Mouse (Mus musculus) lung, embryonic 14.5 days (tissue): ENCODE results near the gene Lcp1. TPM values are rescaled to one million over a fixed set of nuclear protein-coding genes. Genes with fewer than 3 reads are reported as not detected.

Experiments used
- ATAC-seq: fragments of 200-750 bp; cut with Nextera tagmentation; 2 replicates; pipeline ENCODE4 v1.8.0; 2017; ENCODE audit warnings: mild to moderate bottlenecking, moderate TSS enrichment, moderate library complexity; ENCODE audit not compliant: insufficient read depth
- DNase-seq: peaks from one replicate; pipeline ENCODE4 v3.0.0-alpha.2; 2015
- H3K27ac ChIP-seq: fragments of 300-500 bp; sonication (generic); 2 replicates; pipeline ENCODE4 v1.5.1; 2014; ENCODE audit warnings: low read depth, mild to moderate bottlenecking, moderate library complexity
- H3K27me3 ChIP-seq: fragments of 300-500 bp; sonication (generic); 2 replicates; pipeline ENCODE4 v1.6.1; 2014; ENCODE audit warnings: low read length, control low read depth; ENCODE audit not compliant: insufficient read depth
- H3K36me3 ChIP-seq: fragments of 300-500 bp; sonication (generic); 2 replicates; pipeline ENCODE4 v1.6.1; 2014; ENCODE audit warnings: control low read depth; ENCODE audit not compliant: insufficient read depth
- H3K4me1 ChIP-seq: fragments of 300-500 bp; sonication (generic); 2 replicates; pipeline ENCODE4 v1.6.1; 2014; ENCODE audit warnings: antibody characterized with exemption, control low read depth; ENCODE audit not compliant: insufficient read depth
- H3K4me2 ChIP-seq: fragments of 300-500 bp; sonication (generic); 2 replicates; pipeline ENCODE4 v1.6.1; 2014; ENCODE audit warnings: mild to moderate bottlenecking
- H3K4me3 ChIP-seq: fragments of 300-500 bp; sonication (generic); 2 replicates; pipeline ENCODE4 v1.5.1; 2014; ENCODE audit warnings: low read depth, low read length
- H3K9ac ChIP-seq: fragments of 300-500 bp; sonication (generic); 2 replicates; pipeline ENCODE4 v1.6.1; 2014
- H3K9me3 ChIP-seq: fragments of 300-500 bp; sonication (generic); 2 replicates; pipeline ENCODE4 v1.6.1; 2016; ENCODE audit warnings: low read depth, low read length, control low read depth
- CTCF ChIP-seq: IDR thresholded peaks from 2 replicates; pipeline ENCODE4 v1.5.1; 2016; ENCODE audit warnings: antibody characterized with exemption, low read depth
- WGBS: fragments of 180-500 bp; shearing (Covaris S2); extraction: QIAGEN DNeasy Blood & Tissue Kit; methylation state at CpG from one replicate; pipeline ENCODE4 v1.1.7; 2014; 5-methylcytosine and 5-hydroxymethylcytosine counted together
- polyA plus RNA-seq: library from polyadenylated mRNA; unstranded; fragments of >200 nt; fragmentation: Nextera tagmentation; extraction: Ambion mirVana; gene quantifications from 2 replicates; pipeline ENCODE4 v1.2.1, GENCODE M21; 2014

Lcp1 gene
- polyA plus RNA-seq, 1 experiment from 2014 or later = 49.7 TPM

GRCm38 (mm10) chr14:75205363-75206051, 74.6 kb downstream of the Lcp1 start:
- no peak for TF ChIP-seq CTCF
- ATAC-seq (no peak), DNase-seq (no peak)
- no peaks in the 10 kb centered on the region for H3K36me3 ChIP-seq
- WGBS = 82% methylated on average over 6 of the region's 6 CpGs
- no peak overlapping the region for H3K4me3 ChIP-seq
- H3K9me3 ChIP-seq = 0 out of 2 replicates have a peak, but pooled peaks cover 2% of the 10 kb centered on the region
- no peak overlapping the region for H3K27ac ChIP-seq
- H3K4me2 ChIP-seq = no peak overlapping the region
- no peaks in the 10 kb centered on the region for H3K27me3 ChIP-seq
- no peaks in the 10 kb centered on the region for H3K4me1 ChIP-seq
- H3K9ac ChIP-seq = no peak overlapping the region

- no peak for TF ChIP-seq CTCF
- WGBS = 95% methylated on average over 4 of the region's 4 CpGs
- 0 out of 2 replicates have a peak, but pooled peaks cover 2% of the 10 kb centered on the region for H3K9me3 ChIP-seq
- H3K9ac ChIP-seq = no peak overlapping the region
- H3K36me3 ChIP-seq = no peaks in the 10 kb centered on the region
- no peak overlapping the region for H3K4me3 ChIP-seq
- no peak for ATAC-seq
- no peak overlapping the region for H3K27ac ChIP-seq
- no peak overlapping the region for H3K4me2 ChIP-seq
- no peaks in the 10 kb centered on the region for H3K4me1 ChIP-seq
- DNase-seq = no peak
- H3K27me3 ChIP-seq = no peaks in the 10 kb centered on the region
Observed at GRCm38 (mm10) chr14:75206307-75206706, 75.4 kb downstream of the Lcp1 start.

GRCm38 (mm10) chr14:75208572-75209151, 77.8 kb downstream of the Lcp1 start:
- no peak overlapping the region for H3K27ac ChIP-seq
- H3K4me1 ChIP-seq = no peaks in the 10 kb centered on the region
- H3K36me3 ChIP-seq = no peaks in the 10 kb centered on the region
- H3K9me3 ChIP-seq = no peaks in the 10 kb centered on the region
- H3K4me2 ChIP-seq = no peak overlapping the region
- WGBS = 65% methylated on average over 6 of the region's 6 CpGs
- H3K27me3 ChIP-seq = no peaks in the 10 kb centered on the region
- no peak overlapping the region for H3K9ac ChIP-seq
- no peak overlapping the region for H3K4me3 ChIP-seq
- ATAC-seq (no peak), DNase-seq (no peak)
- no peak for TF ChIP-seq CTCF

DNA sequence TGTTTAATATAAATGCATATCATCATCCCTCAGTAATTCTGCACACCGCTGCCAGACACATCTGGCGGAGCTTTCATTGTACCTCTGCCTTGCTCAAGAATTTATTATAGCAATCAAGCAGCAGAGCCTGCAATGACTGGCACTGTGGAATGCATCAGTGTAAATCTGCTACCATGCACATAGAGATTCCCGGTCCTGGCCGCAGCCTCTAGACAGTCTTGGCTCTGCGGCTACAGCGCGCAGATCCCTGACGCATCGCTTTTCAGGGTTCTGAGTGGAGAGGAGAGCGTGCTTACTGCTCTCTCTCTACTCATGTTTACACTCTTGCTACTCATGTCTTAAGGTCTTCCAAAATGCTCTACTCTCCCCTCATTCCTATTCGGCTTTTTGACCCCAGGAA, 82.9 kb downstream of the Lcp1 start:
- H3K4me2 ChIP-seq = no peak overlapping the region
- no peak overlapping the region for H3K4me3 ChIP-seq
- DNase-seq = no peak
- H3K27ac ChIP-seq = no peak overlapping the region
- WGBS = 73% methylated on average over 11 of the region's 11 CpGs
- H3K27me3 ChIP-seq = no peaks in the 10 kb centered on the region
- no peaks in the 10 kb centered on the region for H3K9me3 ChIP-seq
- no peak overlapping the region for H3K9ac ChIP-seq
- H3K4me1 ChIP-seq = no peaks in the 10 kb centered on the region
- no peak for TF ChIP-seq CTCF
- H3K36me3 ChIP-seq = no peaks in the 10 kb centered on the region
- no peak for ATAC-seq

DNA sequence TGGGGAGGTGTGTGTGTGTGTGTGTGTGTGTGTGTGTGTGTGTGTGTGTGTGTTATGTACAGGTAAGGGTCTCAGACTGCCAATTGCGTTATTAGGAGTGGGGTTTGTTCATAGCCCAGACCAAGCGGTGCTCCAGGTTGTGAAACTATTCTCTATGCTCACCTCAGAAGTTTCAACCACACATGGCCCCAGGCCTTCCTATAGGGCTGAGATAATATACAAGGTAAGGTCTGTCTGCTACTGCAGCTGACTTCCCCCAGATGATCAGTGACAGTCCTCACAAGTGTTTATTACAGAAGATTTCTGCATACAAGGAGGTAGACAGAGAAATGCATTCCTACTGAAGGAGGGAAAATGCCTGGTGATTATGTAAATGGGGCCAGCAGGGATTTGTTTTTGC, 87.9 kb downstream of the Lcp1 start:
- H3K9ac ChIP-seq = no peak overlapping the region
- H3K4me3 ChIP-seq = no peak overlapping the region
- no peak overlapping the region for H3K27ac ChIP-seq
- DNase-seq (no peak), ATAC-seq (no peak)
- H3K4me2 ChIP-seq = no peak overlapping the region
- H3K27me3 ChIP-seq = no peaks in the 10 kb centered on the region
- H3K4me1 ChIP-seq = no peaks in the 10 kb centered on the region
- no peaks in the 10 kb centered on the region for H3K36me3 ChIP-seq
- no peaks in the 10 kb centered on the region for H3K9me3 ChIP-seq
- no peak for TF ChIP-seq CTCF
- 92% methylated on average over 2 of the region's 2 CpGs for WGBS

DNA sequence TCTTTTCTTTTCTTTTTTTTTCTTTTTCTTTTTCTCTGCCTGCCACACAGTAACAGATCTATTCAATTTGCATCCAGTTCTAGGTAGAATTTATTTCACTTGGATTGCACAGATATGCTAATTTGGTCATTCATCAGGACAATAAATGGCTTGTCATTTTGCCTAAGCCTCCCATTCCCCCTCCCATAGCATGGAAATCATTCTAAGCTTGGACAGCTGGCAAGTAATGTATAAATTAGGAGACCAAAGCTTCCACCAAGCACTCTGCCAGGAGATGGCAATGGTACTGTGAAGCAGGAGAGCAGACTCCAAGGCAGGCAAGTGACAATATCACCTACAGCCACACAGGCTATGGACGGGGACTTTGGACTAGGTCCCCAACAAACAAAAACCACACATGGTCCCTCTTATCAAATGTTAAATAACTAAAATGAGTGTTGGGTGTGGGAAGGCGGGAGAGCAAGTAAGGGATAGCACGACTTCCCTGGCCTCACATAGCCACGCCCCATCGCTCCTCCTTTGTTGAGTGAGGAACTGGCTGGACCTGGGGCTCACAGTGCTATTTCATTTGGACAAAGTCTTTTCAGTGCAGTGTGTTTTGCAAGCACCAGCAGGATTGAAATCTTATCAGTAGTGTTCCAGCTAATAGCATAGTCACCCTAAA, 88.5 kb downstream of the Lcp1 start:
- Histone ChIP-seq H3K36me3 (no peaks in the 10 kb centered on the region), H3K27ac (no peak overlapping the region), H3K4me2 (no peak overlapping the region), H3K4me3 (no peak overlapping the region), H3K9me3 (no peaks in the 10 kb centered on the region), H3K27me3 (no peaks in the 10 kb centered on the region), H3K4me1 (no peaks in the 10 kb centered on the region), H3K9ac (no peak overlapping the region)
- no peak for ATAC-seq
- no peak for TF ChIP-seq CTCF
- 76% methylated on average over 5 of the region's 5 CpGs for WGBS
- no peak for DNase-seq

- no peak overlapping the region for H3K4me2 ChIP-seq
- H3K27ac ChIP-seq = no peak overlapping the region
- 64% methylated on average over 6 of the region's 6 CpGs for WGBS
- no peak for ATAC-seq
- no peaks in the 10 kb centered on the region for H3K4me1 ChIP-seq
- no peaks in the 10 kb centered on the region for H3K27me3 ChIP-seq
- DNase-seq = no peak
- TF ChIP-seq CTCF = no peak
- no peak overlapping the region for H3K9ac ChIP-seq
- no peaks in the 10 kb centered on the region for H3K36me3 ChIP-seq
- H3K9me3 ChIP-seq = no peaks in the 10 kb centered on the region
- H3K4me3 ChIP-seq = no peak overlapping the region
Observed at GRCm38 (mm10) chr14:75222386-75222785, 91.5 kb downstream of the Lcp1 start.
